In genomic region chr7:136056876-136057484, GRCm38 (mm10) we compare ENCODE assay signal across 12 mouse cellular contexts.
A peak's percentile ranks its signal among the peaks of the same experiment; 100 is the strongest.
DNase-seq lines count a peak whose midpoint lies in the region; ATAC-seq and TF ChIP-seq lines count a peak whose summit lies in the region.
"Had no signal": no experiment of that assay in that cellular context is flagged by ENCODE, and none has a peak within 500 bp of the region (broad histone marks: within the 10 kb centered on the region; RNA-seq: fewer than 3 reads in every experiment).

No protein-coding gene starts in this region.

- H3K4me2 ChIP-seq in hindbrain, embryonic 15.5 days, result 0 out of 2 replicates have a peak overlapping the region, but pooled peaks have one; percentile 11
- H3K4me2 ChIP-seq in hindbrain, embryonic 13.5 days, result no peak overlapping the region
- peak overlapping the region; percentile 29; the same call in 1 of the 2 replicates for H3K4me2 ChIP-seq in lung, embryonic 14.5 days
- peak overlapping the region; percentile 37 for H3K4me2 ChIP-seq in embryonic facial prominence, embryonic 14.5 days (ENCODE audit: low read depth, low read length)
- H3K4me2 ChIP-seq in myocyte (ENCODE audit: low read depth), result peak overlapping the region; percentile 39
- H3K4me2 ChIP-seq: heart, embryonic 15.5 days had no signal

- no peak for TF ChIP-seq POLR2A in lung, adult 2 months (IDR thresholded peaks at IDR 0.05; ENCODE audit: borderline replicate concordance, extremely low read depth, low read depth, low read length)
- no peak for TF ChIP-seq POLR2A in myocyte (IDR thresholded peaks at IDR 0.05; ENCODE audit: insufficient read length, low read depth)

- H3K9ac ChIP-seq in hindbrain, embryonic 15.5 days, result no peak overlapping the region
- no peak overlapping the region for H3K9ac ChIP-seq in hindbrain, embryonic 13.5 days
- H3K9ac ChIP-seq in lung, embryonic 14.5 days, result no peak overlapping the region
- H3K9ac ChIP-seq in embryonic facial prominence, embryonic 14.5 days (ENCODE audit: low read depth, low read length), result peak overlapping the region; percentile 9; the same call in 1 of the 2 replicates
- H3K9ac ChIP-seq: heart, embryonic 15.5 days had no signal

- H3ac ChIP-seq in myocyte (ENCODE audit: control insufficient read depth, insufficient read length), result no peak overlapping the region

- no peaks in the 10 kb centered on the region for H3K36me3 ChIP-seq in hindbrain, embryonic 15.5 days
- no peaks in the 10 kb centered on the region for H3K36me3 ChIP-seq in hindbrain, embryonic 13.5 days
- H3K36me3 ChIP-seq in lung, embryonic 14.5 days (ENCODE audit: insufficient read depth), result no peaks in the 10 kb centered on the region
- H3K36me3 ChIP-seq in embryonic facial prominence, embryonic 14.5 days (ENCODE audit: control insufficient read depth, insufficient read depth, low read length), result no peaks in the 10 kb centered on the region
- no peaks in the 10 kb centered on the region for H3K36me3 ChIP-seq in myocyte (ENCODE audit: control insufficient read depth, insufficient read depth)
- H3K36me3 ChIP-seq: heart, embryonic 15.5 days had no signal

- H3K4me1 ChIP-seq in hindbrain, embryonic 15.5 days (replicated peaks), result peaks cover 31% of the 10 kb centered on the region
- peaks cover 41% of the 10 kb centered on the region for H3K4me1 ChIP-seq in hindbrain, embryonic 13.5 days (replicated peaks)
- H3K4me1 ChIP-seq in lung, embryonic 14.5 days (ENCODE audit: insufficient read depth), result peaks cover 10% of the 10 kb centered on the region; the same call in 1 of the 2 replicates
- no peaks in the 10 kb centered on the region for H3K4me1 ChIP-seq in lung, adult 2 months (ENCODE audit: control insufficient read depth, insufficient read depth, low read length)
- H3K4me1 ChIP-seq in embryonic facial prominence, embryonic 14.5 days (ENCODE audit: control insufficient read depth, insufficient read depth, low read length), result peaks cover 32% of the 10 kb centered on the region

- H3K27ac ChIP-seq in hindbrain, embryonic 15.5 days (replicated peaks), result peak overlapping the region; percentile 31; the same call in 1 of the 2 replicates
- no peak overlapping the region for H3K27ac ChIP-seq in hindbrain, embryonic 13.5 days
- no peak overlapping the region for H3K27ac ChIP-seq in lung, embryonic 14.5 days (ENCODE audit: low read depth)
- H3K27ac ChIP-seq in embryonic facial prominence, embryonic 14.5 days (replicated peaks; ENCODE audit: low read depth, low read length), result peak overlapping the region; percentile 46
- H3K27ac ChIP-seq: heart, embryonic 15.5 days had no signal

- WGBS in hindbrain, embryonic 15.5 days, result 45% methylated on average over 16 of the region's 16 CpGs
- 45% methylated on average over 16 of the region's 16 CpGs for WGBS in hindbrain, embryonic 13.5 days
- WGBS in lung, embryonic 14.5 days, result 24% methylated on average over 16 of the region's 16 CpGs
- WGBS in lung, adult 2 months, result 24% methylated on average over 16 of the region's 16 CpGs
- WGBS in embryonic facial prominence, embryonic 14.5 days, result 20% methylated on average over 16 of the region's 16 CpGs

- ATAC-seq in hindbrain, embryonic 15.5 days (ENCODE audit: low FRiP score, low read depth), result no peak
- ATAC-seq in hindbrain, embryonic 13.5 days (ENCODE audit: low FRiP score), result no peak
- no peak for ATAC-seq in lung, embryonic 14.5 days (ENCODE audit: insufficient read depth)
- no peak for ATAC-seq in embryonic facial prominence, embryonic 14.5 days (ENCODE audit: low read depth)
- ATAC-seq: activated CD4-positive, CD25-positive, alpha-beta regulatory T cell, adult 4 months had no signal

- no peak for TF ChIP-seq CTCF in lung, embryonic 14.5 days (IDR thresholded peaks at IDR 0.05; ENCODE audit: low read depth)
- no peak for TF ChIP-seq CTCF in lung, adult 2 months (IDR thresholded peaks at IDR 0.05; ENCODE audit: insufficient read depth, low read length)

- no peaks in the 10 kb centered on the region for H3K9me3 ChIP-seq in hindbrain, embryonic 15.5 days
- H3K9me3 ChIP-seq in hindbrain, embryonic 13.5 days, result no peaks in the 10 kb centered on the region
- no peaks in the 10 kb centered on the region for H3K9me3 ChIP-seq in lung, embryonic 14.5 days (ENCODE audit: low read depth, low read length)
- no peaks in the 10 kb centered on the region for H3K9me3 ChIP-seq in embryonic facial prominence, embryonic 14.5 days (ENCODE audit: control insufficient read depth, low read length)
- H3K9me3 ChIP-seq: heart, embryonic 15.5 days had no signal

- H3K79me2 ChIP-seq in myocyte (ENCODE audit: control insufficient read depth, insufficient read depth), result no peaks in the 10 kb centered on the region

- H3K4me3 ChIP-seq in hindbrain, embryonic 15.5 days, result no peak overlapping the region
- H3K4me3 ChIP-seq in hindbrain, embryonic 13.5 days, result no peak overlapping the region
- no peak overlapping the region for H3K4me3 ChIP-seq in lung, embryonic 14.5 days (ENCODE audit: low read depth, low read length)
- no peak overlapping the region for H3K4me3 ChIP-seq in lung, adult 2 months (replicated peaks; ENCODE audit: extremely low read depth, low read depth, low read length)
- H3K4me3 ChIP-seq in embryonic facial prominence, embryonic 14.5 days (ENCODE audit: low read depth, low read length), result no peak overlapping the region
- no peak overlapping the region for H3K4me3 ChIP-seq in myocyte
- H3K4me3 ChIP-seq: heart, embryonic 15.5 days had no signal

- 0 out of 2 replicates have a peak, but pooled peaks cover 2% of the 10 kb centered on the region for H3K27me3 ChIP-seq in hindbrain, embryonic 15.5 days
- H3K27me3 ChIP-seq in hindbrain, embryonic 13.5 days, result 0 out of 2 replicates have a peak, but pooled peaks cover 3% of the 10 kb centered on the region
- no peaks in the 10 kb centered on the region for H3K27me3 ChIP-seq in lung, embryonic 14.5 days (ENCODE audit: insufficient read depth, low read length)
- no peaks in the 10 kb centered on the region; the same call in 1 of the 2 replicates for H3K27me3 ChIP-seq in embryonic facial prominence, embryonic 14.5 days (replicated peaks; ENCODE audit: control insufficient read depth, insufficient read depth, low read length)
- H3K27me3 ChIP-seq in myocyte (ENCODE audit: control insufficient read depth, insufficient read depth, insufficient read length), result no peaks in the 10 kb centered on the region
- H3K27me3 ChIP-seq: heart, embryonic 15.5 days had no signal

- DNase-seq in lung, embryonic 14.5 days, result peak; percentile 50
- DNase-seq in lung, adult 2 months, result no peak
- DNase-seq in embryonic facial prominence, embryonic 14.5 days (ENCODE audit: low spot score), result peak; percentile 61
- no peak for DNase-seq in yolk sac, embryonic 10.5 days (ENCODE audit: low spot score)
- no peak for DNase-seq in adipocyte (ENCODE audit: low spot score)
- DNase-seq: cerebellum, postnatal 25 days; heart, adult 11 months had no signal

TF ChIP-seq in myocyte, 11 proteins besides CTCF, POLR2A, EP300 and RAD21:
- no peak for TF ChIP-seq TCF3 (IDR thresholded peaks at IDR 0.05; ENCODE audit: insufficient read length, low read depth)
- no peak for TF ChIP-seq E2F4 (IDR thresholded peaks at IDR 0.05; ENCODE audit: insufficient read depth)
- TF ChIP-seq MYOG (IDR thresholded peaks at IDR 0.05; ENCODE audit: control insufficient read depth in 1 of 3, insufficient read depth in 1 of 3, insufficient read length in 2 of 3, low read depth in 2 of 3), result no peak
- TF ChIP-seq USF1 (IDR thresholded peaks at IDR 0.05; ENCODE audit: low read depth), result no peak
- no peak for TF ChIP-seq REST (IDR thresholded peaks at IDR 0.05; ENCODE audit: insufficient read depth, insufficient read length)
- no peak for TF ChIP-seq MYOD1 (IDR thresholded peaks at IDR 0.05; ENCODE audit: control insufficient read depth in 1 of 3, insufficient read length in 2 of 3, low read depth in 2 of 3)

Comparison
In these comparisons a context has a peak if more than half of its experiments do, and no peak if none do; other contexts are left out.
1. H3K27ac ChIP-seq: peak in hindbrain, embryonic 15.5 days (single experiment) and embryonic facial prominence, embryonic 14.5 days (single experiment); none in hindbrain, embryonic 13.5 days (single experiment) and lung, embryonic 14.5 days (single experiment).
2. DNase-seq: peak in lung, embryonic 14.5 days (single experiment) and embryonic facial prominence, embryonic 14.5 days (single experiment); none in lung, adult 2 months (single experiment), yolk sac, embryonic 10.5 days (single experiment) and adipocyte (single experiment).